Mouse (Mus musculus) MEL (cell line): Measurements from ENCODE around the gene Rnf167.
A peak's percentile ranks its signal among the peaks of the same experiment; 100 is the strongest.

Experiments used
- CTCF ChIP-seq, 3 experiments: IDR thresholded peaks in 2 of 3; conservative IDR thresholded peaks in 1 of 3; 2 replicates each; pipeline ENCODE4 v1.5.1; 2011 to 2012; ENCODE audit warnings: low read length in 3 of 3, low read depth in 2 of 3, mild to moderate bottlenecking in 2 of 3, improper control_type of control experiment in 1 of 3, inconsistent platforms in 1 of 3, mixed read lengths in 1 of 3, moderate library complexity in 1 of 3; ENCODE audit not compliant: control insufficient read depth in 1 of 3, insufficient read depth in 1 of 3, poor library complexity in 1 of 3, severe bottlenecking in 1 of 3
- E2F4 ChIP-seq: IDR thresholded peaks from 2 replicates; pipeline ENCODE4 v1.6.1; 2011; ENCODE audit warnings: low read depth, low read length, improper control_type of control experiment, borderline replicate concordance
- ETS1 ChIP-seq: IDR thresholded peaks from 2 replicates; pipeline ENCODE4 v1.6.1; 2012; ENCODE audit warnings: low read depth, mild to moderate bottlenecking, inconsistent platforms, low read length, improper control_type of control experiment, moderate library complexity
- POLR2A ChIP-seq, 2 experiments: IDR thresholded peaks; 2 replicates each; pipeline ENCODE4 v1.6.1; 2011 to 2012; ENCODE audit warnings: low read length in 2 of 2, mild to moderate bottlenecking in 2 of 2, control low read depth in 1 of 2, improper control_type of control experiment in 1 of 2, low read depth in 1 of 2, moderate library complexity in 1 of 2; ENCODE audit not compliant: control insufficient read depth in 1 of 2, insufficient read depth in 1 of 2, poor library complexity in 1 of 2
- RAD21 ChIP-seq: IDR thresholded peaks from 2 replicates; pipeline ENCODE4 v1.6.1; 2011; ENCODE audit warnings: mild to moderate bottlenecking, low read depth, low read length, improper control_type of control experiment
- TAL1 ChIP-seq: IDR thresholded peaks from 2 replicates; pipeline ENCODE4 v1.6.1; 2012; ENCODE audit warnings: mild to moderate bottlenecking, inconsistent platforms, low read length, moderate library complexity, mixed read lengths
- TBP ChIP-seq: IDR thresholded peaks from 2 replicates; pipeline ENCODE4 v1.8.0; 2011; ENCODE audit warnings: low read depth, low read length, improper control_type of control experiment

GRCm38 (mm10) chr11:70668335-70668770, 21.3 kb downstream of the Rnf167 start:
- no peak for TF ChIP-seq CTCF (IDR thresholded peaks at IDR 0.05 in 2 of 3, conservative IDR thresholded peaks at IDR 0.05 in 1 of 3; ENCODE audit: control insufficient read depth in 1 of 3, insufficient read depth in 1 of 3, low read depth in 2 of 3, low read length in 3 of 3, poor library complexity in 1 of 3, severe bottlenecking in 1 of 3)
- peak; percentile 48 to 74 for TF ChIP-seq POLR2A (IDR thresholded peaks at IDR 0.05; ENCODE audit: control insufficient read depth in 1 of 2, insufficient read depth in 1 of 2, low read depth in 1 of 2, low read length in 2 of 2, poor library complexity in 1 of 2)
- TF ChIP-seq ETS1 = no peak
- TF ChIP-seq RAD21 = no peak
- TF ChIP-seq TAL1 = no peak
- no peak; the same call in 1 of the 2 replicates for TF ChIP-seq E2F4
- TF ChIP-seq TBP = peak; percentile 60; the same call in 1 of the 2 replicates
